Mouse (Mus musculus): Measurements from ENCODE around the gene Sh3bp5l.

Gene Sh3bp5l

DNA sequence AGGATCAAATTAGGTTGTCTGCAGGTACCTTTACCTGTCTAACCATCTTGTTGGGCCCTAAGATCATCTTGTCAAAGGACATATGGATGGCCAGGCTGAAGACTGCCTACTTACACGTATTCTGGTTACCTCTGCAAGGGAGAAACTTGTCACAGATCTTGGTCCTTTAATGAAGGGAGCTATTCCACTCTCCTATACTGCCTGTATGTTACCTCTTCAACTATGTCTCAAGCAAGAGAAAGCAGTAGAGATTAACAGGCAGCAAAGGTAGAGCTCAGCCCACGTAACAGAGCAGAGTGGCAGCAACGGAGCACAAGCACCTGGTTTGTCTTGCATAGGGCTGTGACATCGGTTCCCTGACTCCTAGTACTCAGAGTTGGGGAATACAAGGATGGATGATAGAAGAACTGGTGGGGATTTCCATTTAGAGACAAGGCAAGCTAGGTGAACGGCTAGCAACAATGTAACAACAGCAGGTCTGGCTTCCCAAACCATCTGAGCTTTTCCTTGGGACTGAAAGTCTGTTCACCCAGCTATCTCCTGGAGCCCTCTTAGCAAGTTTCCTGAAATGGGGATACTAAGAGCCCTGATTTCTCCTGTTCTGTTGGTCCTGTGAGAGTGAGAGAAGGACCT is 14.9 kb upstream of the Sh3bp5l start:
- in situ Hi-C loops (cut with MboI; ENCODE audit: low pct_unique_long_range_greater_than_20kb in 1 of 2, low sequenced_read_pairs in 2 of 2, unreplicated experiment in 1 of 2): no loop called here

DNA sequence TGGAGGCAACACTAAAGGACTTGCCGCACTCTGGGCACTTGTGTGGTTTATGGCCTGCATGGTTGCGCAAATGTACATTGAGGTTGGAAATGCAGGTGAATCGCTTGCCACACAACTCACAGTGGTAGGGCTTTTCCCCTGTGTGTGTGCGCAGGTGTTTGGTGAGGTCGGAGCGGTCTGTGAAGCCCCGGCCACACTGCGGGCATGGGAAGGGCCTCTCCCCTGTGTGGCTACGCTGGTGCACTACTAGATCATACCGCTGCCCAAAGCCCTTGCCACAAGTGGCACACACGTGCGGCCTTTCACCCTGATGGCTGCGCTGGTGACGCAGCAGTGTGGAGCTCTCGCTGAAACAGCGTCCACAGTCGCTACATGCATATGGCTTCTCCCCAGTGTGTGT is 14.2 kb upstream of the Sh3bp5l start:
- in situ Hi-C loops (cut with MboI; ENCODE audit: low pct_unique_long_range_greater_than_20kb in 1 of 2, low sequenced_read_pairs in 2 of 2, unreplicated experiment in 1 of 2): no loop called here

DNA sequence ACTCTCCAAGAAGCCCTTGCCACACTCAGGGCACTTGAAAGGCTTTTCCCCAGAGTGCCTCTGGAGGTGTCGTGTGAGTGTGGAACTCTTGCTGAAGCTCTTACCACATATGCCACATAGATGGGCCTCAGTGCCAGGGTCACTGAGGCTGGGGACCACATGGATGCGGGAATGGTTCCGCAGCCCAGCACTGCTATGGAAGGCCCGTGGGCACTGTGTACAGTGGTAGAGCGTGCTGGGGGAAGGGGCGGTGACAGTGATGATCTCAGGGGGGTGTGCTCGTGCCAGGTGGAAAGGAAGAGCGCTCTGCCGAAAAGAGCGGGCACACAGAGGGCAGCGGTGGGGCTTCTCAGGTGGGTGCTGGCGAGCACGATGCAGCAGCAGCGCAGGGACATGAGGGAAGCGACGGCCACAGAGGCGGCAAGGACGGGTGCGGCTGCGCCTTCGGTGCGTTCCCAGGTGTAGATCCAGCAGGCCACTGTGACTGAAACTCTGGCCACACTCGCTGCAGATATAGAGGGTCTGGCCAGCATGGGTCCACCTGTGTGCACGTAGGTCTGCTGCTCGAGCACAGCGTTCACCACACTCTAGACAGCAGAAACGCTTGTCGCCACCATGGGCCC is 13.6 kb upstream of the Sh3bp5l start:
- in situ Hi-C loops (cut with MboI; ENCODE audit: low pct_unique_long_range_greater_than_20kb in 1 of 2, low sequenced_read_pairs in 2 of 2, unreplicated experiment in 1 of 2): no loop called here

DNA sequence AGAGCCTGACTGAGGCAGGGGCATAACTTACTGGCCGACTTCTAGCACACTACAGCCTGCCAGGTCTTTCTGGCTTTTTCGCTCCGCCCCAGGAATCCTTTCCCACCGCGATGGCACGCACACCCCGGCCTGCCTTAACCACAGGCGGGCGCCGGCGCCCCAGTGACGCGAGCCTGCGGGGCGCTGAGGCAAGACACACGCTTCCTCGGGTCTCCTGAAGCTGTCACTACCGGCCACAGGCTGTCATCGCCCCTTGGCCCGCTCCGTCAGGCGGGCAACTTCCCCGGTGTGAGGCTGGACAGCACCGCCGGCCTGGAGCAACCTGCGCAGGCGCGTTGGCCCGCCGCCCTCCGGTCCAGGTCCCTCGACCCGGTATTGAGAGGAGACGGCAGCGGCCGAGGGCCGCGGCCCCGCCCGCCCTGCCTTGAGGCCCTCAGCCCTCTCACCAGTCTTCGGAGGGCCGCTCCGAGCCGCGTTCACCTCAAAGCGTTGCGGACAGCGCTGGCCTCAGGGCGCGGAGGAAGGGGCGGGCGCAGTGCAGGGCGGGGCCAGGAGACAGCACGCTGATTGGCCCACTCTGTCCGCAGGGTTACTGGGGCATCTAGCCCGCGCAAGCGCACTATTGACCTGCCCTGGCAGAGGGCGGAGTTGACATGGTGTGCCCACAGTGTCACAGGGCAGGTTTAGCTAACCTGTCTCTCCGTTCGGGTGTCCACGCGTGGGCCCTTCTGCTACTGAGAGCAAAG is 7.5 kb upstream of the Sh3bp5l start:
- in situ Hi-C loops (cut with MboI; ENCODE audit: low pct_unique_long_range_greater_than_20kb in 1 of 2, low sequenced_read_pairs in 2 of 2, unreplicated experiment in 1 of 2): no loop called here

DNA sequence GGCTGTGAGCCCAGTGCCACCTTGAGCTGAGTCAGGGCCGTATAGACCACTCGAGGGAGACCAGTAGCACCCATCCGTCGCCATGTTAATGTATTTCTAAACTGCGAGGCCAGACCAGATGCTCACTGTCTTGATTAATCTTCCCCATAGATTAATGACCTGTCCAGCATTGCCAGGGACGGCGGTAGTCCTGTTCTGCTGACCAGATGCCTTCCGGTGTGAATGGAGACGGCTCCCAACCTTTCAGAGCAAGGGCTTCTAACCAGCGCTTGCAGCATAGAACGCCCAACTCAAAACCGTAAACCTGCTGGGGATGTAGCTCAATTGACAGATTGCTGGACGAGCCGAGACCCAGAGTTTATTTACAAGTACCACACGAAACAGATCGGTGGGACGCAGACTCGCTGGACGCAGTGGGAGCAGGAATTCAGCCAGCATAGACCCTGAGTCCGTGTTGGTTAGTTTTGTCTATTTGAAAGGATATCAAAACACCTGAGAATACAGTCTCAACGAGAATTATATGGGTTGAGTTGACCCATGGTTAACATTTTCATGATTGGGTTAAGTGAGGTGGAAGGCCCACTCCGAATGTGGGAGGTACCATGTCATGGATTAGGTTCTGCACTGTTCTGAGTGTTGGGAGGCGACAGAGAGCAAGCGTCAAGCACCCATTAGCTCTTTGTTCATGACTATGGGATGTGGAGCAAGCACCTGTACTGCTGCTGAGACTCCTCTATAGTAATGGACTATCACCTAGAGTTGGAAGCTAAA is 6.8 kb upstream of the Sh3bp5l start:
- in situ Hi-C loops (cut with MboI; ENCODE audit: low pct_unique_long_range_greater_than_20kb in 1 of 2, low sequenced_read_pairs in 2 of 2, unreplicated experiment in 1 of 2): no loop called here

DNA sequence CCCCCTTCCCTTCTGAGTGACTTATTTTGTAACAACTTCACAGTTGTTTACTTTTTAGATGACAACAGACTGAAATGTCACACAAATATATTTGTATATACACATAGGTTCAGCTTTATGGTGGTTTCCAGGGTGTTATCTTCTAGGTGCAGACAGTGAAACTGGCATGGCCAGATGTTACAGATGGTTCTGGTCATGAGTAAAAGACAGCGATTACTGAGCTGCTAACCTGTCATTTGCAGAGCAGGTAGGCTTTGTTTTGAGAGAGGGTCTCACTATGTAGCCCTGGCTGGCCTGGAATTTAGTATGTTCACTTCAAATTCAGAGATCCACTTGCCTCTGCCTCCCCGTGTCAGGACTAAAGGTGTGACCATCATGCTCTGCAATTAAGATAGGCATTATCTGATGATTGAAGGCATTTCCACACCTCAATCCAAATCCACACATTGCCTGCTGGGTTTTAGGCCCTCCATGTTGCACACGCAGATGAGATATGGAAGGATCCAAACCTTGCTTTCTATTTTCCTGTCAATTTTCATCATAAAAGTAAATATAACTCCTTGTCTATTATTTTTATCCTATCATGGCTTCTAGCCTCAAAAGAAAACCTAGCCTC is 5.8 kb upstream of the Sh3bp5l start:
- in situ Hi-C loops (cut with MboI; ENCODE audit: low pct_unique_long_range_greater_than_20kb in 1 of 2, low sequenced_read_pairs in 2 of 2, unreplicated experiment in 1 of 2): no loop called here

DNA sequence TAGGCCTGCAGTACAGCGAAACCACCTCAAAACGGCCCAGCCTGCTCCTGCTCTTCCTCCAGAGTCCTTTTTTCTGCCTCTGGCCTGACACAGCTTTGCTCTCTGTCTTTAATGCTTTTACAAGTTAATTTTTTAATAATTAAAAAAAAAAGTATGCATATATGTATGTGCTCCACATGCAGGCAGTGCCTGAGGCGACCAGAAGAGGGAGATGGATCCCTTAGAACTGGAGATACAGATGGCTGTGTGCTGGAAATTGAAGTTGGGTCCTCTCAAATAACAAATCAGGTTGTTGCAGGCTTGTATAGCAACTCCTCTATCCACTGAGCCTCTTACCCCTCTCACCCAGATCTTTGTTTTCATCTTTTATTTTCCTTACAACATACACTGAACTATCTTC is 3.7 kb upstream of the Sh3bp5l start:
- in situ Hi-C loops (cut with MboI; ENCODE audit: low pct_unique_long_range_greater_than_20kb in 1 of 2, low sequenced_read_pairs in 2 of 2, unreplicated experiment in 1 of 2): no loop called here

DNA sequence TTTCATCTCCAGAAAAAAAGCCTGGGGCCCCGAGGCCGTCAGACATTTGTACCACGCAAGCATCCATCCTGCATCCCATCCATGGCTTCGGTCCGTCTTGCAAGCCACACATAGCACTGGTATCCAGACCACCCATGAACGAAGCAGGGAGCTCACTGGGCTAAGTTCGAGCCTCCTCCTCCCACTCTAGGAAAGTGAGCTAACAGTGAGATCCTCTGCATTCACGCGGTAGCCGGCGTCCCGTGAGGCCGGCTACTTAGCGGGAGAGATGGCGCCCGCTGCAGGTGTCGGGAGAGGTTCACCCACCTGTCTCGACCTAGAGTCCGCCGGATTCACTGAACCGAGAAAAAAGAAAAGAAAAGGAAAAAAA is 633 bp upstream of the Sh3bp5l start:
- in situ Hi-C loops (cut with MboI; ENCODE audit: low pct_unique_long_range_greater_than_20kb in 1 of 2, low sequenced_read_pairs in 2 of 2, unreplicated experiment in 1 of 2): no loop called here

DNA sequence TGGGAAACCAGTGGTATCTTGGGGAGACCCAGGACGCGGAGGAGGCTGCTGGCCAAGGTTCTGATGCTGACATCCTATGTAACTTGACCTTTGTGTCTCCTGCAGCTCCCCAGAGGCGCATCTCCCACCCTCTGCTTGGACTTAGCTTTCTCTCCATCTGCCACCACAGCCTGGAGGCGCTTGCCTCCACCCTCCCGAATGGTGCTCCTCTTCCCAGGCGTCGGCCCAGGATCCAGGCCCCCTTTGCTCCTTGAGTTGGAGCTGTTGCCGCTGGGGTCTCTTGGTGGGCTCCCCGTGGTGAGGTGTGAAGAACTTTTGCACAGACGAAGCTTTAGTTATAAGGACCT is 598 bp downstream of the Sh3bp5l start:
- in situ Hi-C loops (cut with MboI; ENCODE audit: low pct_unique_long_range_greater_than_20kb in 1 of 2, low sequenced_read_pairs in 2 of 2, unreplicated experiment in 1 of 2): no loop called here

DNA sequence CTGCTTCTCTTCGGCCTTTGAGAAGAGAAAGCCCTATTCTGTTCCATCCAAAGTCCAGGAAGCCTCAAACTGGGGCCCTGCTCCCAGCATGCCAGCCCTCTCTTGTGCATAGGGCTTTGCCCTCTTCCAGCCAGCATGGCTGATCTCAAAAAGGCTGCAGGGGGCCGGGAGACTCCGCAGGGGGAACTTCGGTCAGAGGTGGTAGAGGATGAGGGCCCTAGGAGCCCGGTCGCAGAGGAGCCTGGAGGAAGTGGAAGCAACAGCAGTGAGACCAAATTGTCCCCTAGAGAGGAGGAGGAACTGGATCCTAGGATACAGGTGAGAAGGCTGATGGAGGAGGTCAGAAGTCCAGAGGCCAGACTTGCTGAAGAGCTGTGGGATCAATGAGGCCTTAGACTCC is 1.0 kb downstream of the Sh3bp5l start:
- in situ Hi-C loops (cut with MboI; ENCODE audit: low pct_unique_long_range_greater_than_20kb in 1 of 2, low sequenced_read_pairs in 2 of 2, unreplicated experiment in 1 of 2): no loop called here

DNA sequence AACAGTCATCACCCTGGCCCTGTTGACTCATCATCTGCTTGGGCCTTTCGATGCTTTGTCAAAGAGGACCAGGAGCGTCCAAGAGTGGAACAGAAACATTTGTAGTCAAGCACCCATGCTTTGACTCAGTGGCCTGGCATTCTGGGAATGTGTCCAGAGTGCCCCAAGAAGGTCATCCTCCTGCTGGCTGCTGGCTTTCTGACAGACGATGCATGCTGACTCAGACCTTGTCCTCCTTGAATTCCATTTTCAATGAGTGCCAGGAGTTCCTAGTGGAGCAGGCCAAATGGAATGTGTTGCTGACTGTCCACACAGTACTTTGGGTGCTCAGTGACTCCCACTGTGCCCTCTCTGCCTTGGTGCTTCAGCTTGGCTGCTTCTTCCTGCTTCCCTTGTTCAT is 4.2 kb downstream of the Sh3bp5l start:
- in situ Hi-C loops (cut with MboI; ENCODE audit: low pct_unique_long_range_greater_than_20kb in 1 of 2, low sequenced_read_pairs in 2 of 2, unreplicated experiment in 1 of 2): no loop called here

DNA sequence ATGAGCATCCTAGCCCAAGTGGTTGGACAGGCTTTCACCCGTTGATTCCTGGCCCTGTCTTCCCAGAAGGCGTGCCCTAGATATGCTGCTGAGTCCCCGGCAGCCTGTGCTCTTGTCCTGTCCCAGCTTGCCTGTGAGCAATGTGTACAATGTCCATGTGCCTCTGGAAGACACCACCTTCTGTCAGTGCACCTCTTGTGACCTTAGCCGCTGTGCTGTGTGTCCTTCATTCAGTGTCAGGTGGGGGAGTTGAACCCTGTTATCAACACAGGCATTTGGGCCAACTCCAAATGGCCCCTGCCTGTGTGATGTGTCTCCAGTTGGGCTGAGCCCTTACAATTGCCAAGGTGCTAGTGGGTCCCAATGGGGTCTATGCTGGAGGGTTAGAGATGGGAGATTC is 16.2 kb downstream of the Sh3bp5l start:
- in situ Hi-C loops (cut with MboI; ENCODE audit: low pct_unique_long_range_greater_than_20kb in 1 of 2, low sequenced_read_pairs in 2 of 2, unreplicated experiment in 1 of 2): no loop called here

DNA sequence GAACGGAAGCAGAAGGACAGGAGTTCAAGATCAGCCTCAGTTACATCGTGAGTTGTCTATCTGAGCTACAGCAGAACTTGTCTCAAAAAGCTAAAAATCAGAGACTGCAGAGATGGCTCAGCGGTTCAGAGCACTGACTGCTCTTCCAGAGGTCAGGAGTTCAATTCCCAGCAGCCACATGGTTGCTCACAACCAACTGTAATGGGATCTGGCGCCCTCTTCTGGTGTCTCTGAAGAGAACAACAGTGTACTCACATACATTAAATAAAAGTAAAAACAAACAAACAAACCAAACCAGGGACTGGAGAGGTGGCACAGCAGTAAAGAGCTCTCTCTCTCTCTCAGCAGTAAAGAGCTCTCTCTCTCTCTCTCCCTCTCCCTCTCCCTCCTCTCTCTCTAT is 20.1 kb downstream of the Sh3bp5l start:
- in situ Hi-C loops (cut with MboI; ENCODE audit: low pct_unique_long_range_greater_than_20kb in 1 of 2, low sequenced_read_pairs in 2 of 2, unreplicated experiment in 1 of 2): no loop called here

DNA sequence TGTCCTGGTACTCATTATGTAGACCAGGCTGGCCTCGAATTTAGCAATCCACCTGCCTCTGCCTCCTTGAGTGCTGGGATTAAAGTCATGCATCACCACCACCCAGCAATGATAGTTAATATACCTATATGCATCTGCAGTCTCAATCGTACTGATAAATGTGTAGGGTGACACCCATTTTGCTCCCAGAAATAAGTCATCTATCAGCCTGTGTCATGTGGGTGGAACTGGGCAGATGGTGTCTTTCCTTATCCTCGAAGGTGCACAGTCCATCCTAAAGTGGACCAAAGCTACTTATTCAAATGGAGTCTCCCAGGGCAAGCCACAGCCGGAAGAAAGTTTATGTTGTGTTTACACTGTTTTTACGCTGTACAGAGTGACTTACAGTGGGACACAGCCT is 20.7 kb downstream of the Sh3bp5l start:
- in situ Hi-C loops (cut with MboI; ENCODE audit: low pct_unique_long_range_greater_than_20kb in 1 of 2, low sequenced_read_pairs in 2 of 2, unreplicated experiment in 1 of 2): no loop called here

DNA sequence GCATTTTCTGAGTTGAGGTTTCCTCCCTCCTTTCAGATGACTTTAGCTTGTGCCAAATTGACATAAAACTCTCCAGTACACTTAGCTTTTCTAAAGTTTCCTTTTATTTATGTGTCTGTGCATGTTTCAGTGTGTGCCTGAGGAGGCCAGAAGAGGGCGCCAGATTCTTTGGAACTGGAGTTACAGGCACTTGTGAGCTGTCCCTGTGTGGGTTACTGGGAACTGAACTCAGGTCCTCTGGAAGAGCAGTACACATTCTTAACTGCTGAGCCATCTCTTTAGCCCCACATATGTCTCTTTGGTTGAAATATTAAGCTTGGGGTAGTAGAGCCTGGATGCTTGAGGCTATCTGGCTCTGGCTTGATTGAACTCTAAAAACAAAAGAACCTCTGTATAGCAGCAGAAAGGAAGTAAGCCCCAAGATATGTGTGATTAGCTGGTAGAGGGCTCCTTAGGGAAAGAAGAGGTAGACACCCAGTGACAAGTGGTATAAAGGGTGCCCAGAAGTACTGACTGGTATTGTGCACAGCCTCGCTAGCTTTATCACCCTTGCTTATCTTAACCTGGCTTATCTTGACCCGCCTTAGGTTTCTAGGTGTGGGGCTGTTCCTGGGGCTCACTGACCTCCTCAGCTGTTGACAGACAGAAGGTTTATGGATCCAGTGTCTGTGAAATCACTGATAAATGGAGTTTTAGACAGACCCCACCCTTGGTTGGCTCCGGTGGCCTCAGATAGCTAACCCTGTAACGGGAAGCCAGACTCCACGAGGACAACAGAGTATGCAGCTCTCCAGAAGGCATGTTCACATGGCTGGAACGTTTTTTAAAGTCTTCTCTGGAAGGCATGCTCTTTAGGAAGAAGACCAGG is 22.4 kb downstream of the Sh3bp5l start:
- in situ Hi-C loops (cut with MboI; ENCODE audit: low pct_unique_long_range_greater_than_20kb in 1 of 2, low sequenced_read_pairs in 2 of 2, unreplicated experiment in 1 of 2): no loop called here

DNA sequence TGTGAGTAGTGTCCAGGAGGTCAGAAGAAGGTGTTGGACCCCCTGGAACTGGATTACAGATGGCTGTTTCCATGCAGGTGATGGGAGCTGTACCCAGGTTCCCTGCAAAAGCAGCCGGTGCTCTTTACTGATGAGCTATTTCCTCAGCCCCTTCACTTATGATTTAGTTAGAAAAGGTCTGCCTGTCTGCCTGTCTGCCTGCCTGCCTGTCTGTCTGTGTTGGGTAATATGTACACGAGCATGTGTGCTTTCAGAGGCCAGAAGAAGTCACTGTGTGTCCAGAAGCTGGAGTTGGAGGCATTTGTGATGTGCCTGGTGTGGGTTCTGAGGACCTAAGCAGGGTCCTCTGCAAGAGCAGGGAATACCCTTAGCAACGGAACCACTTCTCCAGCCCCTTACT is 23.2 kb downstream of the Sh3bp5l start:
- in situ Hi-C loops (cut with MboI; ENCODE audit: low pct_unique_long_range_greater_than_20kb in 1 of 2, low sequenced_read_pairs in 2 of 2, unreplicated experiment in 1 of 2): no loop called here

DNA sequence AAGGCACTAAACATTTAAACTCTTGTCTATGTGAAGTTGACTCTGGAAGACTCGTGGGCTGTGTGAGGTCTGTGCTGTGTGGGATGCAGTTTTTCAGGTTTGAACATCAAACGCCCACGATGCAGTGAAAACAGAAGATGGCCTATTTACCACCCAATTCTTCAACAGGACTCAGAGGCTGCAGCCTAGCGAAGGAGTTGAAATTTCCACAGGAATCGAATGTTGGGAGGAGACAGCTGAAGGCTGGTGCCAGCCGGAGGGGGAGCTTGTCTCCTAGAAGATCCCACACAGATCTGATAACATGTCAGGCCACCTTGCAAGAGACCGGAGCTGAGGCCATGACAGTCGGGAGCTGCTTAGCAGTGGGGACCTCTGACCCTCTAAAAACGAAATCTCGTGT is 24.0 kb downstream of the Sh3bp5l start:
- in situ Hi-C loops (cut with MboI; ENCODE audit: low pct_unique_long_range_greater_than_20kb in 1 of 2, low sequenced_read_pairs in 2 of 2, unreplicated experiment in 1 of 2): no loop called here

DNA sequence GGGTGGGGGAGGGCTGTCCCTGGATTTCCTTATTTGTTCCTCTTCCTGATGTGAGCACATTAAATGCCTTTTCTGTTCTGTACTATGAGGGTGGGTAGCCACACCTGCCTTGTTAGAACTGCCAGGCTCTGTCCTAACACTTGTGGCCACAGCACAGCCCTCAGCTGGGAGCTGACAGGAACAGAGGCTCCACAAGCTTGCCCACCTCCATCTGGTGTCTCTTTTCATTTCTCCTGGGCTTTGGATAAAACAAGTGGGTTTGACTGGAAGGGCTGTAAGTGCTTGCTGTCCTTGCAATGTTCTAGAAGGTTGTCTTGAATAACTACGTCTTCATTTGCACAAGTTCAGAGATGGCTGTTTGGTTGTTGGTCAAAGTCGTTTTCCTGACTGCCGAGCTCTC is 24.4 kb downstream of the Sh3bp5l start:
- in situ Hi-C loops (cut with MboI; ENCODE audit: low pct_unique_long_range_greater_than_20kb in 1 of 2, low sequenced_read_pairs in 2 of 2, unreplicated experiment in 1 of 2): no loop called here

All from mouse embryonic stem cell (cell line).